Mouse (Mus musculus): ENCODE results near the gene Col5a3. TPM values are rescaled to one million over a fixed set of nuclear protein-coding genes. Genes with fewer than 3 reads are reported as not detected.
"Not testable (repeated sequence)": the region's sequence is repeated elsewhere in the genome, so short reads cannot be mapped to it uniquely, and the experiment has no call there.

The Col5a3 gene
- polyA plus RNA-seq (2017; shearing (Covaris generic)): not detected

GRCm38 (mm10) chr9:20814521-20815272 is at the start of gene Col5a3:
TSS of gene Col5a3 (minus strand) at chr9:20815067.
- no peak for ATAC-seq

GRCm38 (mm10) chr9:20862225-20862624 is 47.4 kb upstream of the Col5a3 start:
- no peak for ATAC-seq

GRCm38 (mm10) chr9:20861821-20862220 is 47.0 kb upstream of the Col5a3 start:
- ATAC-seq: no peak

GRCm38 (mm10) chr9:20859926-20860325 is 45.1 kb upstream of the Col5a3 start:
- no peak for ATAC-seq

- ATAC-seq: no peak
These were observed 42.3 kb upstream of the Col5a3 start for GRCm38 (mm10) chr9:20857131-20857530.

GRCm38 (mm10) chr9:20850179-20850578 is 35.3 kb upstream of the Col5a3 start:
- no peak for ATAC-seq

- no peak for ATAC-seq
These were observed 27.8 kb upstream of the Col5a3 start for GRCm38 (mm10) chr9:20842670-20843069.

- ATAC-seq: no peak
These were observed 27.3 kb upstream of the Col5a3 start for GRCm38 (mm10) chr9:20842211-20842610.

- ATAC-seq: no peak
These were observed 24.1 kb upstream of the Col5a3 start for GRCm38 (mm10) chr9:20838931-20839330.

- no peak for ATAC-seq
These were observed 22.5 kb upstream of the Col5a3 start for GRCm38 (mm10) chr9:20837184-20837947.

- ATAC-seq: not testable (repeated sequence)
These were observed 20.6 kb upstream of the Col5a3 start for GRCm38 (mm10) chr9:20835431-20835954.

- ATAC-seq: no peak
These were observed 20.0 kb upstream of the Col5a3 start for GRCm38 (mm10) chr9:20834881-20835280.

GRCm38 (mm10) chr9:20830901-20831643 is 16.2 kb upstream of the Col5a3 start:
- ATAC-seq: no peak

- ATAC-seq: no peak
These were observed 13.3 kb upstream of the Col5a3 start for GRCm38 (mm10) chr9:20828127-20828526.

- ATAC-seq: no peak
These were observed 10.9 kb upstream of the Col5a3 start for GRCm38 (mm10) chr9:20825781-20826180.

- ATAC-seq: no peak
These were observed 8.0 kb upstream of the Col5a3 start for GRCm38 (mm10) chr9:20822821-20823220.

GRCm38 (mm10) chr9:20820001-20820400 is 5.1 kb upstream of the Col5a3 start:
- ATAC-seq: no peak

- no peak for ATAC-seq
These were observed 3.4 kb upstream of the Col5a3 start, which contains the start of gene Rdh8 for GRCm38 (mm10) chr9:20818236-20818635. TSS of gene Rdh8 (plus strand) at chr9:20818503.

- ATAC-seq: no peak
These were observed 2.2 kb downstream of the Col5a3 start for GRCm38 (mm10) chr9:20812537-20813271.

- ATAC-seq: no peak
These were observed 4.1 kb downstream of the Col5a3 start for GRCm38 (mm10) chr9:20810773-20811172.

GRCm38 (mm10) chr9:20810271-20810670 is 4.6 kb downstream of the Col5a3 start:
- no peak for ATAC-seq

- no peak for ATAC-seq
These were observed 9.2 kb downstream of the Col5a3 start for GRCm38 (mm10) chr9:20805706-20806105.
